Mouse (Mus musculus): ENCODE measurements around the gene Sdc3.

Sdc3 gene

GRCm38 (mm10) chr4:130834122-130834521 is 41.8 kb downstream of the Sdc3 start:
- DNase-seq, result no peak

- DNase-seq, result no peak
Observed at GRCm38 (mm10) chr4:130835550-130835949, 43.2 kb downstream of the Sdc3 start.

- DNase-seq, result no peak
Observed at GRCm38 (mm10) chr4:130836281-130837061, 44.1 kb downstream of the Sdc3 start.

- no peak for DNase-seq
Observed at GRCm38 (mm10) chr4:130838585-130838984, 46.2 kb downstream of the Sdc3 start.

- no peak for DNase-seq
Observed at GRCm38 (mm10) chr4:130841107-130841840, 48.9 kb downstream of the Sdc3 start.

- no peak for DNase-seq
Observed at GRCm38 (mm10) chr4:130848814-130849213, 56.5 kb downstream of the Sdc3 start.

GRCm38 (mm10) chr4:130857661-130858060 is 65.3 kb downstream of the Sdc3 start:
- no peak for DNase-seq

- DNase-seq, result no peak
Observed at GRCm38 (mm10) chr4:130858880-130859279, 66.5 kb downstream of the Sdc3 start.

GRCm38 (mm10) chr4:130859467-130859866 is 67.1 kb downstream of the Sdc3 start:
- no peak for DNase-seq

GRCm38 (mm10) chr4:130860902-130861652 is 68.7 kb downstream of the Sdc3 start:
- DNase-seq, result no peak

- DNase-seq, result peak; percentile 97
Observed at GRCm38 (mm10) chr4:130861653-130862208, 69.4 kb downstream of the Sdc3 start.

GRCm38 (mm10) chr4:130862538-130862937 is 70.2 kb downstream of the Sdc3 start:
- no peak for DNase-seq

- no peak for DNase-seq
Observed at GRCm38 (mm10) chr4:130865460-130865859, 73.1 kb downstream of the Sdc3 start.

- peak; percentile 25 to 42 for DNase-seq
Observed at GRCm38 (mm10) chr4:130865901-130866371, 73.6 kb downstream of the Sdc3 start.

GRCm38 (mm10) chr4:130867940-130868339 is 75.6 kb downstream of the Sdc3 start:
- DNase-seq, result no peak

- DNase-seq, result no peak
Observed at GRCm38 (mm10) chr4:130868803-130869202, 76.5 kb downstream of the Sdc3 start.

- no peak for DNase-seq
Observed at GRCm38 (mm10) chr4:130872414-130872813, 80.1 kb downstream of the Sdc3 start.

- DNase-seq, result no peak
Observed at GRCm38 (mm10) chr4:130873440-130873839, 81.1 kb downstream of the Sdc3 start.

GRCm38 (mm10) chr4:130874601-130875000 is 82.3 kb downstream of the Sdc3 start:
- peak; percentile 79 to 86 for DNase-seq

All from cerebellum, adult 18-20 months (tissue).